Mouse (Mus musculus) neural tube, embryonic 15.5 days (tissue): ENCODE measurements at regions not wholly inside any gene's neighbourhood (a gene's known extent, or its start where the extent isn't known, plus 50 kb on each side); places are given as distances from the start of the nearest gene placed in this dataset.

Source experiments
- ATAC-seq: fragments of 200-750 bp; cut with Nextera tagmentation; 2 replicates; pipeline ENCODE4 v1.8.0; 2017; ENCODE audit warnings: mild to moderate bottlenecking, moderate TSS enrichment, moderate library complexity; ENCODE audit not compliant: low FRiP score
- H3K27ac ChIP-seq: fragments of 300-500 bp; sonication (generic); replicated peaks from 2 replicates; pipeline ENCODE4 v1.5.1; 2015; ENCODE audit warnings: mild to moderate bottlenecking, inconsistent platforms
- H3K27me3 ChIP-seq: fragments of 300-500 bp; sonication (generic); replicated peaks from 2 replicates; pipeline ENCODE4 v1.6.1; 2015; ENCODE audit warnings: inconsistent platforms
- H3K36me3 ChIP-seq: fragments of 300-500 bp; sonication (generic); 2 replicates; pipeline ENCODE4 v1.6.1; 2015; ENCODE audit warnings: inconsistent platforms
- H3K4me1 ChIP-seq: fragments of 300-500 bp; sonication (generic); 2 replicates; pipeline ENCODE4 v1.6.1; 2015; ENCODE audit warnings: inconsistent platforms
- H3K4me2 ChIP-seq: fragments of 300-500 bp; sonication (generic); 2 replicates; pipeline ENCODE4 v1.6.1; 2015; ENCODE audit warnings: inconsistent platforms, mild to moderate bottlenecking, moderate library complexity
- H3K4me3 ChIP-seq: fragments of 300-500 bp; sonication (generic); replicated peaks from 2 replicates; pipeline ENCODE4 v1.5.1; 2015; ENCODE audit warnings: mild to moderate bottlenecking, inconsistent platforms
- H3K9ac ChIP-seq: fragments of 300-500 bp; sonication (generic); replicated peaks from 2 replicates; pipeline ENCODE4 v1.6.1; 2015; ENCODE audit warnings: mild to moderate bottlenecking, inconsistent platforms
- H3K9me3 ChIP-seq: fragments of 300-500 bp; sonication (generic); replicated peaks from 2 replicates; pipeline ENCODE4 v1.6.1; 2016; ENCODE audit warnings: inconsistent platforms
- WGBS: fragments of 180-500 bp; shearing (Covaris S2); methylation state at CpG from one replicate; pipeline ENCODE4 v1.1.7; 2015; ENCODE audit warnings: mixed read lengths; 5-methylcytosine and 5-hydroxymethylcytosine counted together

DNA sequence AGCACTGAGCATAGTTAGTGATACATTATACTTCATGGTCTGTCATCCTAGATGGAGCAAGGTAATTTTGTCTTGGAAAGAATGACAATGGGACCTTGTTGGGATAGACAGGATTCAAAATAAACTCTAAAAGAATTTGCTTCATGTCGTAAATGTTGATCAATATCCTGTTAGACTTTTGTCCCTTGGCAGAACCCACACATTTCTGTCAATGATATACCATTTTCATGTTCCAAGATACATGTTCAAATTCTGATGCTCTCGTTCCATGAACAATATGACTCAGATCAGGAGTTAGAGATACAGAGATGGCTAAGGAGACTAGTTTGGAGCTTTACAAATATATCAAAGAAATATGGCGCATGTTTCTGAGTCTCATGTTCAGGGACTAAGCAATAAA lies 673.2 kb upstream of the Gpc5 start:
- Histone ChIP-seq H3K4me3 (no peak overlapping the region), H3K9ac (no peak overlapping the region), H3K4me1 (no peaks in the 10 kb centered on the region), H3K36me3 (no peaks in the 10 kb centered on the region), H3K27me3 (no peaks in the 10 kb centered on the region), H3K27ac (no peak overlapping the region), H3K4me2 (no peak overlapping the region), H3K9me3 (no peaks in the 10 kb centered on the region)
- WGBS: 94% methylated on average over 3 of the region's 3 CpGs
- ATAC-seq: no peak

DNA sequence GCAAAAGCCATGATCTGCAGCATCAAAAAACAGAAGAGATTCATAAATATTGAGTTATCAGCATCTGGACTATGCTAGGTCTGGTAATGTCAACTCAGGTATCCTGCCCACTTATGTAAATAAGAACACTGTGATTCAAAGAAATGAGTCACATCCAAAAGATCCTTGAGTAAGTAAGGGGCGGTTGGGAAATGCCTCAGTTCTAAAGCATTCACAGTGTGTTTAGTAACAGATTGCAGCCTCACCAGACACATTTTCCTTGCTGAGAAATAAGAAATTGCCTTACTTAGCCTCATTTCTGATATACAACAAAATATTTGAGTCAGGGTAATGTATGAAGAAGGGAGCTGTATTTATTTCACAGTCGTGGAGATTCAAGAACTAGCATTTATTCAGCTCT lies 666.5 kb upstream of the Gpc5 start:
- Histone ChIP-seq H3K4me2 (no peak overlapping the region), H3K4me3 (no peak overlapping the region), H3K27ac (no peak overlapping the region), H3K36me3 (no peaks in the 10 kb centered on the region), H3K4me1 (no peaks in the 10 kb centered on the region), H3K9me3 (no peaks in the 10 kb centered on the region), H3K9ac (no peak overlapping the region), H3K27me3 (no peaks in the 10 kb centered on the region)
- 86% methylated on average over 2 of the region's 2 CpGs for WGBS
- no peak for ATAC-seq
